17 mouse cellular contexts compared by ENCODE assay signal in genomic region chr7:56534856-56535255, GRCm38 (mm10).
"Had no signal": no experiment of that assay in that cellular context is flagged by ENCODE, and none has a peak within 500 bp of the region (broad histone marks: within the 10 kb centered on the region; RNA-seq: fewer than 3 reads in every experiment).

No protein-coding gene starts in this region.

- H3K27ac ChIP-seq: liver, embryonic 15.5 days; lung, embryonic 15.5 days; macrophage; midbrain, embryonic 13.5 days; midbrain, embryonic 15.5 days; neural tube, embryonic 12.5 days had no signal

- H3K36me3 ChIP-seq: liver, embryonic 15.5 days; lung, embryonic 15.5 days; midbrain, embryonic 13.5 days; midbrain, embryonic 15.5 days; neural tube, embryonic 12.5 days had no signal

- H3K9me3 ChIP-seq: liver, embryonic 15.5 days; lung, embryonic 15.5 days; megakaryocyte, embryonic 14.5 days; midbrain, embryonic 13.5 days; midbrain, embryonic 15.5 days; neural tube, embryonic 12.5 days had no signal

- H3K27me3 ChIP-seq: liver, embryonic 15.5 days; lung, embryonic 15.5 days; megakaryocyte, embryonic 14.5 days; midbrain, embryonic 13.5 days; midbrain, embryonic 15.5 days; neural tube, embryonic 12.5 days had no signal

- H3K9ac ChIP-seq: liver, embryonic 15.5 days; liver, postnatal 0 days; lung, embryonic 15.5 days; midbrain, embryonic 13.5 days; midbrain, embryonic 15.5 days; neural tube, embryonic 12.5 days had no signal

- ATAC-seq: liver, postnatal 0 days; lung, postnatal 0 days; midbrain, embryonic 13.5 days; midbrain, embryonic 15.5 days had no signal

- H3K4me1 ChIP-seq: liver, embryonic 15.5 days; lung, embryonic 15.5 days; megakaryocyte, embryonic 14.5 days; midbrain, embryonic 13.5 days; midbrain, embryonic 15.5 days; neural tube, embryonic 12.5 days had no signal

- DNase-seq: liver, postnatal 0 days; lung, adult 2 months; lung, postnatal 14 days; lung, postnatal 36 days; right cerebral cortex, postnatal 14 days; thymus, adult 18-20 months; thymus, postnatal 14 days; thymus, postnatal 36 days had no signal

- H3K4me3 ChIP-seq: liver, embryonic 15.5 days; lung, embryonic 15.5 days; megakaryocyte, embryonic 14.5 days; midbrain, embryonic 13.5 days; midbrain, embryonic 15.5 days; neural tube, embryonic 12.5 days had no signal

- H3K4me2 ChIP-seq: liver, embryonic 15.5 days; lung, embryonic 15.5 days; midbrain, embryonic 11.5 days; midbrain, embryonic 13.5 days; midbrain, embryonic 15.5 days; neural tube, embryonic 12.5 days had no signal
